8 mouse cellular contexts compared by ENCODE assay signal in genomic region chr4:150853680-150854461, GRCm38 (mm10). TPM values are rescaled to one million over a fixed set of nuclear protein-coding genes. Genes with fewer than 3 reads are reported as not detected.
A peak's percentile ranks its signal among the peaks of the same experiment; 100 is the strongest.
DNase-seq lines count a peak whose midpoint lies in the region; ATAC-seq and TF ChIP-seq lines count a peak whose summit lies in the region.

Errfi1 (plus strand) TSS chr4:150853919.

- WGBS in thymus, adult 2 months = 88% methylated on average over 13 of the region's 13 CpGs
- 51% methylated on average over 13 of the region's 13 CpGs for WGBS in embryonic facial prominence, embryonic 15.5 days
- WGBS in lung, embryonic 14.5 days = 44% methylated on average over 13 of the region's 13 CpGs
- 45% methylated on average over 13 of the region's 13 CpGs for WGBS in stomach, embryonic 16.5 days

- H3K4me2 ChIP-seq in embryonic facial prominence, embryonic 15.5 days (replicated peaks) = peak within 1 kb of the TSS; percentile 75
- H3K4me2 ChIP-seq in lung, embryonic 14.5 days = peak within 1 kb of the TSS; percentile 77
- peak within 1 kb of the TSS; percentile 60 for H3K4me2 ChIP-seq in stomach, embryonic 16.5 days (ENCODE audit: low read depth, low read length)

- DNase-seq in thymus, adult 2 months = no peak
- no peak for DNase-seq in thymus, postnatal 10 days (ENCODE audit: low spot score in 2 of 2)
- DNase-seq in heart, postnatal 10 days = no peak
- DNase-seq in kidney, postnatal 36 days = peak; percentile 91 to 94
- peak; percentile 62 for DNase-seq in lung, embryonic 14.5 days
- DNase-seq in right cerebral cortex, postnatal 25 days = no peak

- H3K9me3 ChIP-seq in embryonic facial prominence, embryonic 15.5 days (replicated peaks) = no peaks in the 10 kb centered on the region
- H3K9me3 ChIP-seq in lung, embryonic 14.5 days (ENCODE audit: low read depth, low read length) = no peaks in the 10 kb centered on the region
- no peaks in the 10 kb centered on the region for H3K9me3 ChIP-seq in stomach, embryonic 16.5 days (replicated peaks; ENCODE audit: control insufficient read depth, low read length)

- intact Hi-C loops in heart, postnatal 10 days (cut with DNase I) = loop anchor here (5.0 kb wide), 3 partner anchors 43 to 197 kb away; no protein-coding TSS in a partner anchor

- H3K9ac ChIP-seq in embryonic facial prominence, embryonic 15.5 days = peak within 1 kb of the TSS; percentile 98
- H3K9ac ChIP-seq in lung, embryonic 14.5 days = peak within 1 kb of the TSS; percentile 36; the same call in 1 of the 2 replicates
- H3K9ac ChIP-seq in stomach, embryonic 16.5 days (ENCODE audit: low read length) = peak within 1 kb of the TSS; percentile 65

- no peak for TF ChIP-seq POLR2A in thymus, adult 2 months (IDR thresholded peaks at IDR 0.05; ENCODE audit: control insufficient read depth, extremely low read depth, insufficient read depth, low read length, poor library complexity)

- no peak for ATAC-seq in embryonic facial prominence, embryonic 15.5 days (ENCODE audit: insufficient number of reproducible peaks, low FRiP score, low TSS enrichment, low read depth)
- ATAC-seq in lung, embryonic 14.5 days (ENCODE audit: insufficient read depth) = peak; percentile 57; the same call in 1 of the 2 replicates
- ATAC-seq in stomach, embryonic 16.5 days (ENCODE audit: insufficient read depth, low FRiP score) = peak; percentile 70; the same call in 1 of the 2 replicates

- TF ChIP-seq CTCF in thymus, adult 2 months (IDR thresholded peaks at IDR 0.05; ENCODE audit: borderline replicate concordance, control insufficient read depth, extremely low read depth, insufficient read depth, low read length, poor library complexity) = no peak
- TF ChIP-seq CTCF in lung, embryonic 14.5 days (IDR thresholded peaks at IDR 0.05; ENCODE audit: low read depth) = no peak

- H3K27me3 ChIP-seq in thymus, adult 2 months (ENCODE audit: control insufficient read depth, insufficient read depth, low read length) = no peaks in the 10 kb centered on the region
- H3K27me3 ChIP-seq in embryonic facial prominence, embryonic 15.5 days = no peaks in the 10 kb centered on the region
- H3K27me3 ChIP-seq in lung, embryonic 14.5 days (ENCODE audit: insufficient read depth, low read length) = no peaks in the 10 kb centered on the region
- H3K27me3 ChIP-seq in stomach, embryonic 16.5 days (ENCODE audit: control insufficient read depth, insufficient read depth, low read length) = no peaks in the 10 kb centered on the region

- peaks cover 2% of the 10 kb centered on the region; the same call in 1 of the 2 replicates for H3K4me1 ChIP-seq in thymus, adult 2 months (replicated peaks; ENCODE audit: control insufficient read depth, insufficient read depth, low read length)
- H3K4me1 ChIP-seq in embryonic facial prominence, embryonic 15.5 days = peaks cover 10% of the 10 kb centered on the region
- peaks cover 12% of the 10 kb centered on the region for H3K4me1 ChIP-seq in lung, embryonic 14.5 days (ENCODE audit: insufficient read depth)
- peaks cover 13% of the 10 kb centered on the region for H3K4me1 ChIP-seq in stomach, embryonic 16.5 days (ENCODE audit: control insufficient read depth, insufficient read depth, low read length)

- H3K36me3 ChIP-seq in thymus, adult 2 months (ENCODE audit: control insufficient read depth, insufficient read depth, low read length) = no peaks in the 10 kb centered on the region
- H3K36me3 ChIP-seq in embryonic facial prominence, embryonic 15.5 days = no peaks in the 10 kb centered on the region
- H3K36me3 ChIP-seq in lung, embryonic 14.5 days (ENCODE audit: insufficient read depth) = no peaks in the 10 kb centered on the region
- no peaks in the 10 kb centered on the region for H3K36me3 ChIP-seq in stomach, embryonic 16.5 days (ENCODE audit: control insufficient read depth, insufficient read depth, low read length)

- no peak within 1 kb of the TSS for H3K27ac ChIP-seq in thymus, adult 2 months (ENCODE audit: control insufficient read depth, insufficient read depth, low read length)
- peak within 1 kb of the TSS; percentile 99 for H3K27ac ChIP-seq in embryonic facial prominence, embryonic 15.5 days (replicated peaks)
- peak within 1 kb of the TSS; percentile 98 for H3K27ac ChIP-seq in lung, embryonic 14.5 days (ENCODE audit: low read depth)
- H3K27ac ChIP-seq in stomach, embryonic 16.5 days (ENCODE audit: low read length) = peak within 1 kb of the TSS; percentile 99

- H3K4me3 ChIP-seq in thymus, adult 2 months (ENCODE audit: control insufficient read depth, insufficient read depth, low read length) = peak within 1 kb of the TSS; percentile 29
- H3K4me3 ChIP-seq in embryonic facial prominence, embryonic 15.5 days (replicated peaks) = peak within 1 kb of the TSS; percentile 91
- peak within 1 kb of the TSS; percentile 80 for H3K4me3 ChIP-seq in lung, embryonic 14.5 days (ENCODE audit: low read depth, low read length)
- peak within 1 kb of the TSS; percentile 88 for H3K4me3 ChIP-seq in stomach, embryonic 16.5 days (replicated peaks; ENCODE audit: low read length)

RNA-seq across cellular contexts. Expression of gene Errfi1, which starts in this region (rescaled TPM):
- polyA plus RNA-seq in thymus, adult 2 months (2012; rRNA removed) = 12.4 and 17.2 TPM in 2 replicates
- polyA plus RNA-seq in embryonic facial prominence, embryonic 15.5 days (2015; fragmentation: Nextera tagmentation; extraction: Ambion mirVana) = 32.1 and 32.8 TPM in 2 replicates
- 10 to 100 TPM; 22.0 to 26.6 TPM for total RNA-seq in heart, postnatal 10 days (2021)
- polyA plus RNA-seq in lung, embryonic 14.5 days (2014; fragmentation: Nextera tagmentation; extraction: Ambion mirVana) = 41.5 and 48.3 TPM in 2 replicates
- 29.4 and 30.8 TPM in 2 replicates for polyA plus RNA-seq in stomach, embryonic 16.5 days (2015; fragmentation: Nextera tagmentation; extraction: Ambion mirVana)

Comparison
In these comparisons a context has a peak if more than half of its experiments do, and no peak if none do; other contexts are left out.
1. DNase-seq: peak in kidney, postnatal 36 days (2 of 2) and lung, embryonic 14.5 days (single experiment); none in thymus, adult 2 months (single experiment), thymus, postnatal 10 days (0 of 2), heart, postnatal 10 days (0 of 2) and right cerebral cortex, postnatal 25 days (single experiment).
2. H3K4me3 ChIP-seq: peak in every context shown above with its lines; median percentile 91 in embryonic facial prominence, embryonic 15.5 days; 88 in stomach, embryonic 16.5 days; 80 in lung, embryonic 14.5 days; 29 in thymus, adult 2 months.
3. H3K9ac ChIP-seq: peak in every context shown above with its lines; median percentile 98 in embryonic facial prominence, embryonic 15.5 days; 65 in stomach, embryonic 16.5 days; 36 in lung, embryonic 14.5 days.
4. Peak in every context shown above with its lines, with median percentiles within 50 percentile points of each other: H3K4me2 ChIP-seq.